Mouse (Mus musculus): ENCODE results near the gene Igsf8. TPM values are rescaled to one million over a fixed set of nuclear protein-coding genes. Genes with fewer than 3 reads are reported as not detected.

Igsf8 gene
- polyA plus RNA-seq, 1 experiment from 2014 or later = 64.7 TPM

DNA sequence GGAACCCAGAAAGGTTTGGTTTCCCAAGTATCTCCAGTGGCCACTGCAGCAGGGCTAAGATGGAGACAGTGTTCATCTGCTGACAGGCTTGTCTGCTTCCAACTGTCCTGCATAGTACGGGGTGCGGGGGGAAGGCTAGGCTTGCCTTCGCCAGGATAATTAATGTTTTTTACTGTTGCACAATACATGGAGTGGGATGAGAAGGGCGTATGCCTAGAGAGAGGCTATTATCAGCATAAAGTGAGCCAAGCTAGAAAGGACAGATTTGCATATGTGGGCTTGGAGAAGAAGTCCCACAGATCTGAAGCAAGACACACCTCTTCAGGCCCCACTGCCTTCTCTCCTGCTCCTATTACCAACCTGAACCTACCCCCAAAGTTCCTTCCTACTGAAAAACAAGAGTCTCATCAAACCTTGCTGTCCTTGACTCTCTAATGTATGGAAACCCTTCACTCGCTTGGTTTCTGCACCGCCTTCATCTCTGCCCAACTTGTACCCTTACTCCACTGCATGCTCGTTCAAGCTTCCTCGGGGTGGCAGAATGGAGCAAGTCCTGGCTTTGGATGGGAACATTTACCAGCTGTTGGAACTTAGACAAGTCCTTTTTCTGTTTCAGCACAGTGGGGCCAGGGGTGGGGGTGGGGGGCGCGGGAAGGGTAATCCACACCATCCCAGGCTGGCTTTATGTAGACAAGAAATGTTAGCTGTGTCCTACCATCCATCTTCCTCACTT is 20.2 kb downstream of the Igsf8 start:
- 88% methylated on average over 10 of the region's 10 CpGs for WGBS
- Histone ChIP-seq H3K4me2 (replicated peaks) (no peak overlapping the region), H3K27me3 (ENCODE audit: control insufficient read depth, insufficient read depth, low read length) (no peaks in the 10 kb centered on the region), H3K27ac (no peak overlapping the region), H3K4me3 (replicated peaks; ENCODE audit: low read length) (no peak overlapping the region), H3K9ac (no peak overlapping the region), H3K9me3 (ENCODE audit: control insufficient read depth, low read length) (no peaks in the 10 kb centered on the region), H3K4me1 (replicated peaks; ENCODE audit: control insufficient read depth, insufficient read depth, low read length) (no peaks in the 10 kb centered on the region), H3K36me3 (replicated peaks; ENCODE audit: control insufficient read depth, insufficient read depth) (no peaks in the 10 kb centered on the region)
- DNase-seq (ENCODE audit: low spot score) = no peak
- ATAC-seq (ENCODE audit: low FRiP score) = no peak

DNA sequence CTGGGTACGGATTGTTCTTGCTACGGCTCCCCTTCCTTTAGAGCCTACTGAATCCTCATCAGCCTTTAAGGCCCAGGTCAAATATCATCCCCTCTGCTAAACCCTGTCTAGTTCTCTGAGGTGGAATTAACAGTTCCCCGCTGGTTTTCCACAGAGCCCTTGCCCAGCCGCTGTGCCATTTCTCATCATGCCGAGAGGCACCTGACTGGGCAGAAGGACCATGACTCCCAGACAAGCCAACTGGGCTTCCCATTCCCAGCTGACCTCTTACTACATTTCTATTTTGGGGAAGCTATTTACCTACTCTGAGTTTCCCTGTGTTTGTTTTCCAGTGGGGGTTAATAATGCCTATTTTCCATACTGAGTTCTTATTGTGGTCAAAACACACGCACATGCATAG is 21.6 kb downstream of the Igsf8 start:
- Histone ChIP-seq H3K4me3 (replicated peaks; ENCODE audit: low read length) (no peak overlapping the region), H3K9me3 (ENCODE audit: control insufficient read depth, low read length) (no peaks in the 10 kb centered on the region), H3K27me3 (ENCODE audit: control insufficient read depth, insufficient read depth, low read length) (no peaks in the 10 kb centered on the region), H3K27ac (no peak overlapping the region), H3K4me2 (replicated peaks) (no peak overlapping the region), H3K36me3 (replicated peaks; ENCODE audit: control insufficient read depth, insufficient read depth) (no peaks in the 10 kb centered on the region), H3K9ac (no peak overlapping the region), H3K4me1 (replicated peaks; ENCODE audit: control insufficient read depth, insufficient read depth, low read length) (no peaks in the 10 kb centered on the region)
- no peak for ATAC-seq (ENCODE audit: low FRiP score)
- DNase-seq (ENCODE audit: low spot score) = no peak
- WGBS = 94% methylated on average over 6 of the region's 6 CpGs

DNA sequence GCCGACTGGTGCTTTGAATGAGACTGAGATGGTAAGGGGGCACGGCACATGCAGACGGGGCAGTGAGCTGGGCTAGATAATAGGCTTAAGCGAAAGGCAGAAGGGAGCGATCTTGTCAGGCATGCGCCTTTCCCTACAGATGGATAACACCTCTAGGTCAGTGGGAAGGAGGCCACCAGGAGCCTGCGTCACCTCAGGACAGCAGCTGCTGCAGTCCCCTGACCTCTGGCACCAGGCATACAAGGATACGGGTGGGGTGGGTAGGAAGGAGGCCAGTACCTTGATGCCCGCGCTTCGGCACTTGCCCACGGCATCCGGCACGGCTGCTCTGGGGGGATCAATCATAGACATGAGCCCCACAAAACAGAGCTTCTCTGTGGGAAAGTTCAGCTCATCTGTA is 22.8 kb downstream of the Igsf8 start:
- ATAC-seq (ENCODE audit: low FRiP score) (no peak), DNase-seq (ENCODE audit: low spot score) (no peak)
- Histone ChIP-seq H3K4me2 (replicated peaks) (no peak overlapping the region), H3K27ac (no peak overlapping the region), H3K9ac (no peak overlapping the region), H3K27me3 (ENCODE audit: control insufficient read depth, insufficient read depth, low read length) (no peaks in the 10 kb centered on the region), H3K4me3 (replicated peaks; ENCODE audit: low read length) (no peak overlapping the region), H3K9me3 (ENCODE audit: control insufficient read depth, low read length) (no peaks in the 10 kb centered on the region), H3K4me1 (replicated peaks; ENCODE audit: control insufficient read depth, insufficient read depth, low read length) (no peaks in the 10 kb centered on the region), H3K36me3 (replicated peaks; ENCODE audit: control insufficient read depth, insufficient read depth) (0 out of 2 replicates have a peak, but pooled peaks cover 3% of the 10 kb centered on the region)
- WGBS = 92% methylated on average over 14 of the region's 14 CpGs

DNA sequence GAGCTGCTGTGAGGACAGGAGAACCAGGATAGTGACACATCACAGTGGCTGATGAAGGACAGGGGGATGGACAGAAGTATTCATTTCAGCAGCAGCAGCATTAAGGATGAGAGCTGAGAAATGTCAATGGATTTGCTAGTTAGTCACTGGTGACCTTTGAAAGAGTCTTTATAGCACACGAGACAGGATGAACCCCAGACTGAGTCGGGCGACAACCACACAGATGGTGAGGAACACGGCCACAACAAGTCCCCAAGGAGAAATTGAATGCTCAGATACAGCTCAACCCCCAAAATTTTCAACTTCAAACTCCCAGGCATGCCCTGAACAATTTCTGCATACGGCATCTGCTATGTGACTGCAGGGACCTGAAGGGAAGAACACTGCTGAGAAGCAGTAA is 25.3 kb downstream of the Igsf8 start:
- DNase-seq (ENCODE audit: low spot score) = no peak
- 86% methylated on average over 5 of the region's 5 CpGs for WGBS

DNA sequence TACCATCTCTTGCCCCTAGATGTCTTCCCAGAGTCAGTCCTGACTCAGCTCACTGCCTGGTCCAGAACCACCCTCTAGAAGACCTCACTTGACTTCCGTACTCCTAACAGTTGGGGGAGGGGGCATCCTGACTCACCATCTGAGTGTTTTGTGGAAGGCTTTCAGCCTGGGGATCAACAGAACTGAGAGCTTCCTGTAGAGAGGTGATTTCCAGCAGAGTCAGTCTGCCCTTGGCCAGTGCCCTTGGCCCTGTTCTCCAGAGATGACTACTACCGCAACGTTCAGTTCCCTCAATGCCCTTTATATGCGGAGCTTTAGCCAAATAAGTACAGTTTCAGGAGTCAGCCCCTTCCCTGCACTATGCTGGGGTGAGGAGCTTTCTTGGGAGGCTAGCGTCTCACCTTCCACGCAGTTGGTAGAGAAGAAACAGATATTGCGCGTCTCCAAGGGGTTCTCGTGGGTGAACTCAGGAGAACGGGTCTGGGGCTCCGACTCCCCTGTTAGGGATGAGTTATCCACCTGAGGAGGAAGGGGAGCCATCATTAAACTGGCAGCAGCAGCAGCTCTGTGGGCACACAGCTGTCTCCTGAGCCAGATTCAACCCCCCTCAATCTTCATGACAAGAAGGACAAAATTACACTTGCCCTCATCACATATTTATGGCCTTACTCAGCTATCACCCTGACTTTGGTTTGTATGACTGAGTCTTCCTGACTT is 27.6 kb downstream of the Igsf8 start:
- H3K9me3 ChIP-seq (ENCODE audit: control insufficient read depth, low read length) = no peaks in the 10 kb centered on the region
- H3K4me3 ChIP-seq (replicated peaks; ENCODE audit: low read length) = no peak overlapping the region
- H3K27ac ChIP-seq = no peak overlapping the region
- H3K4me1 ChIP-seq (replicated peaks; ENCODE audit: control insufficient read depth, insufficient read depth, low read length) = no peaks in the 10 kb centered on the region
- ATAC-seq (ENCODE audit: low FRiP score) (no peak), DNase-seq (ENCODE audit: low spot score) (no peak)
- WGBS = 92% methylated on average over 11 of the region's 11 CpGs
- no peak overlapping the region for H3K9ac ChIP-seq
- H3K4me2 ChIP-seq (replicated peaks) = no peak overlapping the region
- 0 out of 2 replicates have a peak, but pooled peaks cover 3% of the 10 kb centered on the region for H3K36me3 ChIP-seq (replicated peaks; ENCODE audit: control insufficient read depth, insufficient read depth)
- H3K27me3 ChIP-seq (ENCODE audit: control insufficient read depth, insufficient read depth, low read length) = no peaks in the 10 kb centered on the region

More for the DNA sequence above, 25.3 kb downstream of the Igsf8 start:
- H3K27me3 ChIP-seq (ENCODE audit: control insufficient read depth, insufficient read depth, low read length) = no peaks in the 10 kb centered on the region
- no peaks in the 10 kb centered on the region for H3K4me1 ChIP-seq (replicated peaks; ENCODE audit: control insufficient read depth, insufficient read depth, low read length)
- H3K9ac ChIP-seq = no peak overlapping the region
- no peak for ATAC-seq (ENCODE audit: low FRiP score)
- H3K4me2 ChIP-seq (replicated peaks) = no peak overlapping the region
- no peaks in the 10 kb centered on the region for H3K9me3 ChIP-seq (ENCODE audit: control insufficient read depth, low read length)
- H3K27ac ChIP-seq = no peak overlapping the region
- H3K36me3 ChIP-seq (replicated peaks; ENCODE audit: control insufficient read depth, insufficient read depth) = 0 out of 2 replicates have a peak, but pooled peaks cover 3% of the 10 kb centered on the region
- no peak overlapping the region for H3K4me3 ChIP-seq (replicated peaks; ENCODE audit: low read length)

DNA sequence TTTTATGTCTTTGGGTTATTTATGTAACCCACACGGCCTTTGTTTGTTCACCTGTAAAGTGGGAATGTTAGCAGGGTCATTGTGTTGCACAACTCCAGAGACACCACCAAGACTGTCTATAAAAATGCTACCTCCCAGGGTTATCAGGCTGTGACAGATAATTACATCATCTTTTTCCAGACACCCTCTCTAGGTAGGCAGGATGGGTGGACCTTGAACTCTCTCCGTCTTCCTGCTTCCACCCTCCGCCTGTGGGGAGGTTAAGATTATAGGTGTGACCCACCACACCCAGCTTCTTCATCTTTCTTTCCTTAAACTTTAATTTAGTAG is 28.1 kb downstream of the Igsf8 start:
- ATAC-seq (ENCODE audit: low FRiP score) = no peak
- Histone ChIP-seq H3K4me2 (replicated peaks) (no peak overlapping the region), H3K4me3 (replicated peaks; ENCODE audit: low read length) (no peak overlapping the region), H3K9ac (no peak overlapping the region), H3K36me3 (replicated peaks; ENCODE audit: control insufficient read depth, insufficient read depth) (0 out of 2 replicates have a peak, but pooled peaks cover 3% of the 10 kb centered on the region), H3K4me1 (replicated peaks; ENCODE audit: control insufficient read depth, insufficient read depth, low read length) (no peaks in the 10 kb centered on the region; the same call in 1 of the 2 replicates), H3K27me3 (ENCODE audit: control insufficient read depth, insufficient read depth, low read length) (no peaks in the 10 kb centered on the region), H3K27ac (no peak overlapping the region), H3K9me3 (ENCODE audit: control insufficient read depth, low read length) (no peaks in the 10 kb centered on the region)
- WGBS = 91% methylated on average over 3 of the region's 3 CpGs
- DNase-seq (ENCODE audit: low spot score) = no peak

DNA sequence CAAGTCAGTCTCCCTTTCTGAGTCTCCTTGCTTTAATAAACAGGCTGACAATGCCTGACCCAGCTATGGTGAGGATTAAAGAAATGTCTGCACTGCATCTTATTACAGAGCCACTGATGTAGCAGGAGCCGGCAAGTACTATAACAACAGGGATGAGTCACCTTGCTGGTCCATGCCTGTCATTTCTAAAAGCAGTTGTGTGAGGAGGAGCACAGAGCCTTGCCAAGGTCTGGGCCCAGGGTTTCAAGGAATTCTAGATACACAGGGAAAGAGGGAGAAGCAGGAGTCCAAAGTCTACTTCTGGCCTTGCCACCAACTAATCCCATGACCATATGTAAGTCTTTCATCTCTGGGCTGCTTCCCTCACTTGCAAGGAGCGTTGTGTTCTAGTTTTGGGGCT is 31.4 kb downstream of the Igsf8 start:
- DNase-seq (ENCODE audit: low spot score) (no peak), ATAC-seq (ENCODE audit: low FRiP score) (no peak)
- Histone ChIP-seq H3K27me3 (ENCODE audit: control insufficient read depth, insufficient read depth, low read length) (no peaks in the 10 kb centered on the region), H3K27ac (no peak overlapping the region), H3K9ac (no peak overlapping the region), H3K9me3 (ENCODE audit: control insufficient read depth, low read length) (no peaks in the 10 kb centered on the region), H3K36me3 (replicated peaks; ENCODE audit: control insufficient read depth, insufficient read depth) (0 out of 2 replicates have a peak, but pooled peaks cover 3% of the 10 kb centered on the region), H3K4me1 (replicated peaks; ENCODE audit: control insufficient read depth, insufficient read depth, low read length) (peaks cover under 1% of the 10 kb centered on the region; the same call in 1 of the 2 replicates), H3K4me3 (replicated peaks; ENCODE audit: low read length) (no peak overlapping the region), H3K4me2 (replicated peaks) (no peak overlapping the region)
- 88% methylated on average over 2 of the region's 2 CpGs for WGBS

DNA sequence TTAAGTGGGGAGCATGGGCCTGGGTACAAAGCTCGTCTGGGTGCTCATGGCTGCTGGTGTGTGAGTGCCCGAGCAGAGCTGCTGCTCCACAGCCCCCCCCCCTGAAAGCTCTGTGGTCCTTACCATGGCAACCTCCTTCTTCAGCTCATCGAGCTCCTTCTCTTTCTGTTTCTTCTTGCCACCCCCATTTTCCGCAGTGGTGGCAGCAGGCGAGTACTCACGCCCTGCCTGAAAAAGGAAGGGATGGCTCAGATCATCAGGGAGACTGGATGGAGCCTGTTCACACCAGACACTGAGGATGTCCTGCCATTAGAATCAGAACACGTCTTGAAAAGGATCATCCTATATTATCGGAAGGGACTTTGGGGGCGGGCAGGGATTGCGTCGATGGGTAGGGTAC is 32.0 kb downstream of the Igsf8 start:
- Histone ChIP-seq H3K36me3 (replicated peaks; ENCODE audit: control insufficient read depth, insufficient read depth) (0 out of 2 replicates have a peak, but pooled peaks cover 1% of the 10 kb centered on the region), H3K4me1 (replicated peaks; ENCODE audit: control insufficient read depth, insufficient read depth, low read length) (peaks cover 6% of the 10 kb centered on the region; the same call in 1 of the 2 replicates), H3K4me3 (replicated peaks; ENCODE audit: low read length) (no peak overlapping the region), H3K9ac (no peak overlapping the region), H3K27ac (no peak overlapping the region), H3K27me3 (ENCODE audit: control insufficient read depth, insufficient read depth, low read length) (no peaks in the 10 kb centered on the region), H3K4me2 (replicated peaks) (no peak overlapping the region), H3K9me3 (ENCODE audit: control insufficient read depth, low read length) (no peaks in the 10 kb centered on the region)
- no peak for ATAC-seq (ENCODE audit: low FRiP score)
- 81% methylated on average over 11 of the region's 11 CpGs for WGBS
- DNase-seq (ENCODE audit: low spot score) = no peak

DNA sequence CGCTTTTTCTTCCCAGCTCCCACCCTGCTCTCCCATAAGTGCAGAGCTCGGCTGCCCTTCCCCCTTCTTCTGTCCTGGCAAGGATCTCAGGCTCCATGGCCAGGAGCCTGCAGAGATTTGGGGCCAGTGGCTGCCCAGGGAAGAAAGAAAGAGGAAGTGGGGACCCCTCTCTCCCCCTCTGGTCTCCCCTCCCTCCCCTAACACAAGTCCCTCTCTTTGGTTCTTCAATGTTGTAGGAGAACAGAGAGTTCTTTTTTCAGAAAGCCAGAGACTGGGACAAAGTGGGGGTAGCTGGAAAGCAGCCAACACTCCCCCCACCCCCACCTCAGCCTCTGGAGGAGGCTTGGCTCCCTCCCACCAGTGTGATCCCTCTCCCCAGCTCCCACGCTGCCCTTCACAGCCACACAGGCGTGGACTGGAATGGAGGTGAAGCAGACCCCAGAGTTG is 34.3 kb downstream of the Igsf8 start:
- 58% methylated on average over 4 of the region's 4 CpGs for WGBS
- H3K4me1 ChIP-seq (replicated peaks; ENCODE audit: control insufficient read depth, insufficient read depth, low read length) = peaks cover 7% of the 10 kb centered on the region
- H3K36me3 ChIP-seq (replicated peaks; ENCODE audit: control insufficient read depth, insufficient read depth) = no peaks in the 10 kb centered on the region
- no peak for DNase-seq (ENCODE audit: low spot score)
- peak overlapping the region; percentile 73 for H3K27ac ChIP-seq
- peak overlapping the region; percentile 44 for H3K4me2 ChIP-seq (replicated peaks)
- no peaks in the 10 kb centered on the region; the same call in 1 of the 2 replicates for H3K27me3 ChIP-seq (ENCODE audit: control insufficient read depth, insufficient read depth, low read length)
- H3K4me3 ChIP-seq (replicated peaks; ENCODE audit: low read length) = peak overlapping the region; percentile 33
- H3K9ac ChIP-seq = no peak overlapping the region
- ATAC-seq (ENCODE audit: low FRiP score) = peak; percentile 83
- H3K9me3 ChIP-seq (ENCODE audit: control insufficient read depth, low read length) = no peaks in the 10 kb centered on the region

Data from hindbrain, embryonic 14.5 days (tissue).